Mouse (Mus musculus) CH12.LX (cell line): ENCODE results near the gene Atxn7l3.

Experiments
- CHD2 ChIP-seq: IDR thresholded peaks from 2 replicates; pipeline ENCODE4 v1.6.1; 2011; ENCODE audit warnings: low read length, improper control_type of control experiment
- CTCF ChIP-seq, 2 experiments: IDR thresholded peaks in 1 of 2; conservative IDR thresholded peaks in 1 of 2; 2 replicates each; pipeline ENCODE4 v1.5.1; 2011 to 2012; ENCODE audit warnings: low read depth in 2 of 2, low read length in 2 of 2, improper control_type of control experiment in 1 of 2, inconsistent platforms in 1 of 2, mild to moderate bottlenecking in 1 of 2, moderate library complexity in 1 of 2
- IRF4 ChIP-seq: IDR thresholded peaks from 2 replicates; pipeline ENCODE4 v1.6.1; 2014; ENCODE audit warnings: low read depth, mild to moderate bottlenecking, inconsistent platforms, low read length, improper control_type of control experiment
- KAT2A ChIP-seq: IDR thresholded peaks from 2 replicates; pipeline ENCODE4 v1.6.1; 2012; ENCODE audit warnings: low read length, improper control_type of control experiment, inconsistent platforms; ENCODE audit not compliant: insufficient replicate concordance
- MYC ChIP-seq: IDR thresholded peaks from 2 replicates; pipeline ENCODE4 v1.6.1; 2011; ENCODE audit warnings: low read depth, mild to moderate bottlenecking, improper control_type of control experiment, low read length
- NELFE ChIP-seq: IDR thresholded peaks from 2 replicates; pipeline ENCODE4 v1.6.1; 2011; ENCODE audit warnings: low read depth, low read length, improper control_type of control experiment
- POLR2A ChIP-seq: IDR thresholded peaks from 2 replicates; pipeline ENCODE4 v1.6.1; 2011; ENCODE audit warnings: low read depth, mild to moderate bottlenecking, improper control_type of control experiment, low read length

- TF ChIP-seq KAT2A = no peak
- TF ChIP-seq CTCF (conservative IDR thresholded peaks at IDR 0.05 in 1 of 2, IDR thresholded peaks at IDR 0.05 in 1 of 2; ENCODE audit: low read depth in 2 of 2, low read length in 2 of 2) = no peak
- TF ChIP-seq IRF4 = no peak
- no peak for TF ChIP-seq POLR2A
- TF ChIP-seq MYC = no peak
- TF ChIP-seq NELFE = no peak
- TF ChIP-seq CHD2 = no peak
These were observed 5.3 kb downstream of the Atxn7l3 start for GRCm38 (mm10) chr11:102291051-102291535.
